21 mouse cellular contexts compared by ENCODE assay signal in the genomic region with DNA sequence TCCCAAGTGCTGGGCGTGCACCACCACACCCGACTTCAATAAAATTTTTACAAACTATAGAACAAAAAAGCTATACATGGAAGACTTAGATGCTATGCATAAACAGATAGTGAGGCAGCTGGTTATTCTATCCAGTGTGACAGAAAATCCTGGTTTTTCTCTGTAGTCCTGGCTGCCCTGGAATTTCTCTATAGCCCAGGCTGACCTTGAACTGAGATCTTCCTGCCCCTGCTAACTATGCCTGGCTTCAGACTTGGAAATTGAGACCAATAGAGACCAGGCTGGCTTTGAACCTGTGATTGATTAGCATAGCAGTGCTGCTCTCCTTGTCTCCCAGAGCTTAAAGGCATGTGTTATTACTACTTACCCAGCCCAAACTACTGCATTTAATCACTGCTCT. TPM values are rescaled to one million over a fixed set of nuclear protein-coding genes. Genes with fewer than 3 reads are reported as not detected.
A peak's percentile ranks its signal among the peaks of the same experiment; 100 is the strongest.
DNase-seq lines count a peak whose midpoint lies in the region; TF ChIP-seq lines count a peak whose summit lies in the region.
"Had no signal": no experiment of that assay in that cellular context is flagged by ENCODE, and none has a peak within 500 bp of the region (broad histone marks: within the 10 kb centered on the region; RNA-seq: fewer than 3 reads in every experiment).

No protein-coding gene starts in this region.

- TF ChIP-seq CTCF in CH12.LX (conservative IDR thresholded peaks at IDR 0.05 in 1 of 2, IDR thresholded peaks at IDR 0.05 in 1 of 2; ENCODE audit: low read depth in 2 of 2, low read length in 2 of 2) = no peak
- TF ChIP-seq CTCF in ES-Bruce4 (IDR thresholded peaks at IDR 0.05; ENCODE audit: low read depth, low read length) = no peak

- TF ChIP-seq POLR2A in CH12.LX (IDR thresholded peaks at IDR 0.05; ENCODE audit: low read depth, low read length) (no peak), ES-Bruce4 (IDR thresholded peaks at IDR 0.05; ENCODE audit: insufficient read depth, low read length) (no peak)

- peaks cover 63% of the 10 kb centered on the region for H3K36me3 ChIP-seq in heart, embryonic 10.5 days
- H3K36me3 ChIP-seq in CH12.LX (replicated peaks in 1 of 2; ENCODE audit: control insufficient read depth in 1 of 2, insufficient read depth in 1 of 2, low read length in 1 of 2) = peaks cover 29 to 66% of the 10 kb centered on the region in 2 experiments
- peaks cover 64% of the 10 kb centered on the region for H3K36me3 ChIP-seq in ES-Bruce4 (ENCODE audit: control insufficient read depth, insufficient read depth, low read length, poor library complexity, severe bottlenecking)

- no peaks in the 10 kb centered on the region; the same call in 1 of the 2 replicates for H3K79me2 ChIP-seq in CH12.LX (replicated peaks; ENCODE audit: control insufficient read depth, extremely low read depth, insufficient read depth, poor library complexity, severe bottlenecking)

- dilution Hi-C loops in CH12.LX (cut with MboI; ENCODE audit: extremely low pct_ligation_motif_present, extremely low pct_unique_long_range_greater_than_20kb, low sequenced_read_pairs) = no loop called here

- H3K4me1 ChIP-seq in heart, embryonic 10.5 days = no peaks in the 10 kb centered on the region
- H3K4me1 ChIP-seq in CH12.LX (ENCODE audit: control insufficient read depth in 1 of 2, insufficient read depth in 2 of 2) = peaks cover 0 to 67% of the 10 kb centered on the region in 2 experiments; a peak in 2 of 4 replicates
- no peaks in the 10 kb centered on the region for H3K4me1 ChIP-seq in ES-Bruce4 (ENCODE audit: control insufficient read depth, insufficient read depth, low read length)
- H3K4me1 ChIP-seq: forebrain, embryonic 12.5 days; hindbrain, embryonic 12.5 days; hindbrain, embryonic 15.5 days had no signal

- H3K27ac ChIP-seq in heart, embryonic 10.5 days = no peak overlapping the region
- H3K27ac ChIP-seq in CH12.LX (ENCODE audit: insufficient read depth, low read depth) (no peak overlapping the region), ES-Bruce4 (ENCODE audit: insufficient read depth, low read length) (peak overlapping the region; percentile 80)
- H3K27ac ChIP-seq: embryonic facial prominence, embryonic 12.5 days; forebrain, embryonic 12.5 days; forebrain, embryonic 15.5 days; heart, embryonic 13.5 days; hindbrain, embryonic 12.5 days; hindbrain, embryonic 15.5 days had no signal

- peak; percentile 69 for DNase-seq in heart, embryonic 10.5 days (ENCODE audit: low spot score)
- DNase-seq in heart, postnatal 36 days = no peak
- no peak for DNase-seq in CH12.LX (ENCODE audit: extremely low read depth)
- no peak for DNase-seq in frontal cortex, postnatal 10 days (ENCODE audit: low spot score in 2 of 2)
- DNase-seq in lung, postnatal 36 days = no peak
- DNase-seq: adrenal gland, adult 8-10 months; adrenal gland, postnatal 36 days; cerebellum, adult 18-20 months; cerebellum, adult 9-10 months; cerebellum, postnatal 14 days; gastrocnemius, postnatal 10 days; gastrocnemius, postnatal 36 days; heart, postnatal 14 days had no signal

- in situ Hi-C loops in CH12.LX (cut with MboI; ENCODE audit: low pct_ligation_motif_present, low pct_unique_long_range_greater_than_20kb, low sequenced_read_pairs) = loop anchor here (25.0 kb wide), 1 partner anchor 541 kb away; no protein-coding TSS in a partner anchor

- TF ChIP-seq RAD21 in CH12.LX (IDR thresholded peaks at IDR 0.05; ENCODE audit: low read depth, low read length) = no peak

- no peaks in the 10 kb centered on the region for H3K9me3 ChIP-seq in heart, embryonic 10.5 days
- H3K9me3 ChIP-seq in CH12.LX (replicated peaks; ENCODE audit: low read length) = no peaks in the 10 kb centered on the region
- no peaks in the 10 kb centered on the region for H3K9me3 ChIP-seq in ES-Bruce4 (replicated peaks; ENCODE audit: control insufficient read depth, insufficient read depth, low read length, poor library complexity, severe bottlenecking)
- H3K9me3 ChIP-seq: embryonic facial prominence, embryonic 12.5 days; forebrain, embryonic 12.5 days; forebrain, embryonic 15.5 days; heart, embryonic 13.5 days; hindbrain, embryonic 12.5 days; hindbrain, embryonic 15.5 days had no signal

- no peaks in the 10 kb centered on the region for H3K27me3 ChIP-seq in heart, embryonic 10.5 days (ENCODE audit: insufficient read depth, poor library complexity, severe bottlenecking)
- H3K27me3 ChIP-seq in CH12.LX (replicated peaks) (no peaks in the 10 kb centered on the region), ES-Bruce4 (ENCODE audit: control insufficient read depth, insufficient read depth, low read length, poor library complexity, severe bottlenecking) (no peaks in the 10 kb centered on the region)
- H3K27me3 ChIP-seq: embryonic facial prominence, embryonic 12.5 days; forebrain, embryonic 12.5 days; forebrain, embryonic 15.5 days; heart, embryonic 13.5 days; hindbrain, embryonic 12.5 days; hindbrain, embryonic 15.5 days had no signal

- no peak overlapping the region for H3K4me3 ChIP-seq in heart, embryonic 10.5 days
- H3K4me3 ChIP-seq in CH12.LX (replicated peaks in 1 of 3; ENCODE audit: low read depth in 2 of 3, low read length in 2 of 3, poor library complexity in 1 of 3) = no peak overlapping the region
- H3K4me3 ChIP-seq in ES-Bruce4 (ENCODE audit: low read depth, low read length) = no peak overlapping the region
- H3K4me3 ChIP-seq: embryonic facial prominence, embryonic 12.5 days; erythroblast, embryonic 14.5 days; forebrain, embryonic 12.5 days; forebrain, embryonic 15.5 days; heart, embryonic 13.5 days; hindbrain, embryonic 12.5 days; hindbrain, embryonic 15.5 days had no signal

- WGBS in heart, embryonic 10.5 days = 95% methylated on average over 2 of the region's 2 CpGs

- TF ChIP-seq EP300 in CH12.LX (IDR thresholded peaks at IDR 0.05; ENCODE audit: low read length) (no peak), ES-Bruce4 (IDR thresholded peaks at IDR 0.05; ENCODE audit: insufficient read depth, low read depth, low read length) (no peak)

- H3K4me2 ChIP-seq in CH12.LX (ENCODE audit: insufficient read depth, low read depth, poor library complexity, severe bottlenecking) = no peak overlapping the region
- H3K4me2 ChIP-seq: embryonic facial prominence, embryonic 12.5 days; forebrain, embryonic 12.5 days; forebrain, embryonic 15.5 days; heart, embryonic 13.5 days; hindbrain, embryonic 12.5 days; hindbrain, embryonic 15.5 days had no signal

- no peak overlapping the region for H3K9ac ChIP-seq in CH12.LX (ENCODE audit: insufficient read depth, low read depth)
- no peak overlapping the region for H3K9ac ChIP-seq in ES-Bruce4 (ENCODE audit: low read depth, poor library complexity, severe bottlenecking)
- H3K9ac ChIP-seq: embryonic facial prominence, embryonic 12.5 days; forebrain, embryonic 12.5 days; forebrain, embryonic 15.5 days; heart, embryonic 13.5 days; hindbrain, embryonic 12.5 days; hindbrain, embryonic 15.5 days had no signal

- intact Hi-C loops in heart, postnatal 36 days (cut with DNase I) = no loop called here

TF ChIP-seq in CH12.LX, 34 proteins besides CTCF, POLR2A, EP300 and RAD21:
- 0 out of 2 replicates have a peak, but pooled peaks have one; percentile 60 for TF ChIP-seq POLR2AphosphoS2 (IDR thresholded peaks at IDR 0.05; ENCODE audit: low read depth, low read length)
- TF ChIP-seq NRF1 (IDR thresholded peaks at IDR 0.05; ENCODE audit: low read depth, low read length) = no peak

RNA-seq across cellular contexts. Expression of gene Nudt4, which starts 17.8 kb away (rescaled TPM):
- polyA plus RNA-seq in heart, embryonic 10.5 days (2016; fragmentation: Nextera tagmentation; extraction: Ambion mirVana) = 92.7 and 104 TPM in 2 replicates
- total RNA-seq in heart, postnatal 36 days (2021) = 100 to 1,000 TPM; 245 to 277 TPM
- total RNA-seq in CH12.LX (2012; rRNA removed) (23.7 and 33.2 TPM in 2 replicates), CH12.LX (2014; rRNA removed) (38.0 and 39.2 TPM in 2 replicates)
- polyA plus RNA-seq in CH12.LX (2012; ENCODE audit: insufficient read length, low read depth) (61.1 and 67.4 TPM in 2 replicates), ES-Bruce4 (2011; ENCODE audit: insufficient read depth, insufficient read length, low read depth, missing spikeins) (128 and 133 TPM in 2 replicates)

RNA-seq across cellular contexts. Expression of gene Ube2n, which starts 31.2 kb away (rescaled TPM):
- polyA plus RNA-seq in heart, embryonic 10.5 days (2016; fragmentation: Nextera tagmentation; extraction: Ambion mirVana) = 328 and 389 TPM in 2 replicates
- total RNA-seq in heart, postnatal 36 days (2021) = 10 to 100 TPM; 88.0 to 92.7 TPM
- total RNA-seq in CH12.LX (2012; rRNA removed) (71.9 and 117 TPM in 2 replicates), CH12.LX (2014; rRNA removed) (217 and 237 TPM in 2 replicates)
- polyA plus RNA-seq in CH12.LX (2012; ENCODE audit: insufficient read length, low read depth) (243 and 265 TPM in 2 replicates), ES-Bruce4 (2011; ENCODE audit: insufficient read depth, insufficient read length, low read depth, missing spikeins) (280 and 301 TPM in 2 replicates)

RNA-seq across cellular contexts. Expression of gene Mrpl42, which starts 44.4 kb away (rescaled TPM):
- 445 and 534 TPM in 2 replicates for polyA plus RNA-seq in heart, embryonic 10.5 days (2016; fragmentation: Nextera tagmentation; extraction: Ambion mirVana)
- 100 to 1,000 TPM; 436 to 467 TPM for total RNA-seq in heart, postnatal 36 days (2021)
- total RNA-seq in CH12.LX (2012; rRNA removed) = 161 and 198 TPM in 2 replicates
- total RNA-seq in CH12.LX (2014; rRNA removed) = 381 and 389 TPM in 2 replicates
- 197 and 223 TPM in 2 replicates for polyA plus RNA-seq in CH12.LX (2012; ENCODE audit: insufficient read length, low read depth)
- polyA plus RNA-seq in ES-Bruce4 (2011; ENCODE audit: insufficient read depth, insufficient read length, low read depth, missing spikeins) = 238 and 240 TPM in 2 replicates
